Mouse (Mus musculus) thymus, postnatal 25 days (tissue): ENCODE measurements around the gene Clec4b1.
"Not testable (repeated sequence)": the region's sequence is repeated elsewhere in the genome, so short reads cannot be mapped to it uniquely, and the experiment has no call there.

ENCODE experiments used
- DNase-seq: peaks from one replicate; pipeline ENCODE4 v3.0.0; 2022

Gene Clec4b1

DNA sequence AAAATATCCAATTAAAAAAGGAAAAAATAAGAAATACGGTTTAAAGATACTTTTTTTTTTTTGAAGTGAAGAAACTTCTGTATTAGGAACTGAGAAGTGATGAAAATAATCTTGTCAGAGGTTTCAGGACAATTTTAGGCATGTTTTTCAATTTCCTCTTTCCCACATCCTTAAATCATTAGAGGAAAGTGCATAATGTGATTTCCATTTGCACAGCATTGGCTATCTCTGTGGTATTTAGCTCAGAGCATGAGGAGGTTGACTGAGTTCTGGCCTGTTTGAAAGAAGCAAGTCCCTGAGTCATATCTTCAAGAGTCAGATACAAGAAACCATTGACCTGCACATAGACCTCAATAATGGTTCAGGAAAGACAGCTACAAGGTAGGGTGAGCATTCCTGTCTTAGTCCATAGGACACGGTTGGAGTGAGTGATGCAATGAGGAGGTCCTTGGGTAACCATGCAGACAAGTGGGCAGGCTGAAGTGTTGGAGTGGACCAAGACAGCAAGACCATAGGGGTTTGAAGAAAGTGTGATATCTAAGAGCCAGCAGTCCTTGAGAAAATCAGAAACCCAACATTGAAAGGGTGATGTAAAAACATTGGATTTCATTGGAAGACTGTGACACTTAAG, at the start of gene Clec4b1:
Gene Clec4b1, plus strand, starts transcription at position 221 of the 631 bp plus-strand sequence.
- DNase-seq: no peak

DNA sequence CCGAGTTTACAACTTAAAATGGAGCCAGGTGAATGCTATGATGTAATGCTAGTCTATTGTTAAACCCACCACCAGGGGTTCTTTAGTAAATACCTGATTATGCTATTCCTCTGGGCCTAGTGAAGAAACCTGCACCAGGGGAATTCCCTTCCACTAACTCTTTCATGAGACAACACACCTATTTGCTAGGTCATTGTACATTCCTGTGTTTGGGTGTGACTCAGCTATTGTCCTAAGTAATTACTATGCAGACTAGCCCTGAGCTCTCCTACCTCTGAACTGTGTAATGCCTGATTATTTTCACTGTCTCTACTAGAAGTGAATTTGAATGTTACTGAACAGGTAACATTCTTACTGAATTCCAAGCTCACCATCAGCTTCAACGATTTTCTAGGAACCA, 45.1 kb upstream of the Clec4b1 start:
- not testable (repeated sequence) for DNase-seq

DNA sequence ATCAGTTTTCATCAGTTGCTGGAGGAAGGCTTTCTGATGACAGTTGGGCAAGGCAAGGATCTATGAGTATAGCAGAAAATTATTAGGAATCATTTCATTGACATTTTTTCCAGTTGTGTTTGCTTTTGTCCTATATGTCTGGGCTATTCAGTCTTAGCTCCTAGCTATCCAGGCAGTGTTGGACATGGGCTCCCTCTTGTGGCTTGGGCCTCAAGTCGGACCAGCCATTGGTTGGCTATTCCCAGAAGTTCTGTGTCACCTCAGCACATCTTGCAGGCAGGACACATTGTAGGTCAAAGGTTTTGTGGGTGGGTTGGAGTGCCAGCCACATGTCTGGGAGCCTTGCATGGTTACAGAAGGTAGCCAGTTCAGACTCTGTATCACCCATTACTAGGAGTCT, 44.2 kb upstream of the Clec4b1 start:
- DNase-seq: no peak

DNA sequence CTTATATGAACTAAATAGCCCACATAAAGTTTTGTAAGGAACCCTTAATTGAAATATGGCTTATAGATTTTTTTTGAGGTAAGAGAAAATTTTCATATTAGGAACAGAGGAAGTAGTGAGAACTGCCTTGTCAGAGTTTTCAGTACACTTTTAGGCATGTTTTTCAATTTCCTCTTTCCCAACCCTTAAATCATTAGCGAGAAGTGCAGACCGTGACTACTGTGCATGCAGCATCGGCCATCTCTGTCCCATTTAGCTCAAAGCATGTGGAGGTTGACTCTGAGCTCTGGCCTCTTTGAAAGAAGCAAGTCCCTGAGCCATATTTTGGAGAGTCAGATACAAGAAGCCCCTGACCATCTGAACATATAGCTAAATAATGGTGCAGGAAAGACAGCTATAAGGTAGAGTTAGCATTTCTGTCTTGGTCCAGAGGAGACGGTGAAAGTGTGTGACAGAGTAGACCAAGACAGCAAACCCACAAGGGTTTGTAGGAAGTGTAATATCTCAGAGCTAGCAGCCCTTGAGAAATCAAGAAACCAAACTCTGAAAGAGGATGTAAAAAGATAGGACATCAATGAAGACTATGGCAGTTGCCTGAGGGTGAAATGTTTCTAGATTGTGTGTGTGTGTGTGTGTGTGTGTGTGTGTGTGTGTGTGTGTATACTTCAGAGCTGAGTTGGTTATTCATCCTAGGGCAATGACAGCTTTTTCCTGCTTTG, 45.5 kb downstream of the Clec4b1 start:
- no peak for DNase-seq

DNA sequence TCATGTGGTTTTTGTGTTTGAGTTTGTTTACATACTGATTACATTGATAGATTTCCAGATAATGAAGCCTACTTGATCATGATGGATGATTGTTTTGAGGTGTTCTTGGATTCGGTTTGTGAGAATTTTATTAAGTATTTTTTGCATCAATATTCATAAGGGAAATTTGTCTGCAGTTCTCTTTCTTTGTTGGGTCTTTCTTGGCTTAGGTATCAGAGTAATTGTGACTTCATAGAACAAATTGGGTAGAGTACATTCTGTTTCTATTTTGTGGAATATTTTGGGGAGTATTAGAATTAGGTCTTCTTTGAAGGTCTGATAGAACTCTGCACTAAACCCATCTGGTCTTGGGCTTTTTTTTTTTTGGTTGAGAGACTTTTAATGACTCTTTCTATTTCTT, 56.4 kb downstream of the Clec4b1 start, which contains the start of gene Clec4a2:
Gene Clec4a2, plus strand, starts transcription at position 301 of the 400 bp plus-strand sequence.
- DNase-seq: not testable (repeated sequence)
